Mouse (Mus musculus): ENCODE data around the gene Actc1. TPM values are rescaled to one million over a fixed set of nuclear protein-coding genes. Genes with fewer than 3 reads are reported as not detected.

Actc1 gene
- total and polyA plus RNA-seq, 3 experiments = not detected

DNA sequence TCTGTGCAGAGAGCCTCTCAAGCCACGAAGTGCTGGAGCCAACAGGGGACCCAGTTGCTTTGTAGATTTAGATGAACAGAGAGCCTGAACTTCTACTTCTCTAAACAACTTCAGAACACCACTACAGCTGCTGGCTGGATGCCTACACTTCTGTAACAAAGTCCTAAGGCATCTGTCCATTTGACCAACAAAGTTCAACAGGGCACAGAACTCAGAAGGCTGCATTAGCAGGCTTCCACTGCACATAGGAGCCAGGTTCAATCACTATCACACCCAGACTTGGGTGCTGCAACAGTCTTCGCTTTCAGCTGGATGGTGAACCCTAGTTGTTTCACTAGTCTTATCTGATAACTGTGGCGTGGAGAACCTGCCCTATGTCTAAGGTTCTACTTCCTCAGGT is 46.5 kb upstream of the Actc1 start:
- H3K79me2 ChIP-seq (replicated peaks; ENCODE audit: control insufficient read depth, extremely low read depth, insufficient read depth, poor library complexity, severe bottlenecking) = no peaks in the 10 kb centered on the region
- no peaks in the 10 kb centered on the region for H3K27me3 ChIP-seq (replicated peaks)
- no peaks in the 10 kb centered on the region for H3K4me1 ChIP-seq (ENCODE audit: control insufficient read depth in 1 of 2, insufficient read depth in 2 of 2)
- in situ Hi-C loops (cut with MboI; ENCODE audit: low pct_ligation_motif_present, low pct_unique_long_range_greater_than_20kb, low sequenced_read_pairs) (no loop called here), dilution Hi-C loops (cut with MboI; ENCODE audit: extremely low pct_ligation_motif_present, extremely low pct_unique_long_range_greater_than_20kb, low sequenced_read_pairs) (no loop called here)
- no peak overlapping the region for H3K9ac ChIP-seq (ENCODE audit: insufficient read depth, low read depth)
- H3K27ac ChIP-seq (ENCODE audit: insufficient read depth, low read depth) = no peak overlapping the region
- H3K4me2 ChIP-seq (ENCODE audit: insufficient read depth, low read depth, poor library complexity, severe bottlenecking) = no peak overlapping the region
- no peak for TF ChIP-seq SMC3 (IDR thresholded peaks at IDR 0.05; ENCODE audit: low read depth, low read length)
- no peak for TF ChIP-seq NRF1 (IDR thresholded peaks at IDR 0.05; ENCODE audit: low read depth, low read length)
- TF ChIP-seq TCF12 (IDR thresholded peaks at IDR 0.05; ENCODE audit: low read depth, low read length) = no peak
- no peak for TF ChIP-seq MXI1 (IDR thresholded peaks at IDR 0.05; ENCODE audit: low read depth, low read length)
- TF ChIP-seq ZKSCAN1 (IDR thresholded peaks at IDR 0.05; ENCODE audit: borderline replicate concordance, low read depth, low read length) = no peak
- no peak for TF ChIP-seq JUND (conservative IDR thresholded peaks at IDR 0.05; ENCODE audit: low read depth, low read length)
- TF ChIP-seq JUN (IDR thresholded peaks at IDR 0.05; ENCODE audit: insufficient read depth, low read depth, low read length) = no peak
- TF ChIP-seq ZNF384 (IDR thresholded peaks at IDR 0.05; ENCODE audit: low read depth, low read length) = no peak
- no peak for TF ChIP-seq RCOR1 (conservative IDR thresholded peaks at IDR 0.05; ENCODE audit: low read depth, low read length)
- TF ChIP-seq MAFK (IDR thresholded peaks at IDR 0.05; ENCODE audit: insufficient replicate concordance, low read length) = no peak
- no peak for TF ChIP-seq IRF4 (IDR thresholded peaks at IDR 0.05; ENCODE audit: low read depth, low read length)
- TF ChIP-seq EP300 (IDR thresholded peaks at IDR 0.05; ENCODE audit: low read length) = no peak
- no peak for TF ChIP-seq USF2 (conservative IDR thresholded peaks at IDR 0.05; ENCODE audit: low read depth, low read length)
- no peak for TF ChIP-seq POLR2AphosphoS2 (IDR thresholded peaks at IDR 0.05; ENCODE audit: low read depth, low read length)
- TF ChIP-seq USF1 (IDR thresholded peaks at IDR 0.05; ENCODE audit: low read depth, low read length) = no peak
- H3K4me3 ChIP-seq (replicated peaks in 1 of 3; ENCODE audit: low read depth in 2 of 3, low read length in 2 of 3, poor library complexity in 1 of 3) = no peak overlapping the region
- no peaks in the 10 kb centered on the region for H3K9me3 ChIP-seq (replicated peaks; ENCODE audit: low read length)
- peaks cover 40 to 68% of the 10 kb centered on the region in 2 experiments for H3K36me3 ChIP-seq (replicated peaks in 1 of 2; ENCODE audit: control insufficient read depth in 1 of 2, insufficient read depth in 1 of 2, low read length in 1 of 2)
- no peak for DNase-seq (ENCODE audit: extremely low read depth)

- H3K27me3 ChIP-seq (replicated peaks) = no peaks in the 10 kb centered on the region
- H3K36me3 ChIP-seq (replicated peaks in 1 of 2; ENCODE audit: control insufficient read depth in 1 of 2, insufficient read depth in 1 of 2, low read length in 1 of 2) = peaks cover 36 to 61% of the 10 kb centered on the region in 2 experiments
- DNase-seq (ENCODE audit: extremely low read depth) = no peak
- dilution Hi-C loops (cut with MboI; ENCODE audit: extremely low pct_ligation_motif_present, extremely low pct_unique_long_range_greater_than_20kb, low sequenced_read_pairs) = no loop called here
- H3K27ac ChIP-seq (ENCODE audit: insufficient read depth, low read depth) = no peak overlapping the region
- H3K4me2 ChIP-seq (ENCODE audit: insufficient read depth, low read depth, poor library complexity, severe bottlenecking) = no peak overlapping the region
- TF ChIP-seq CTCF (conservative IDR thresholded peaks at IDR 0.05 in 1 of 2, IDR thresholded peaks at IDR 0.05 in 1 of 2; ENCODE audit: low read depth in 2 of 2, low read length in 2 of 2) (no peak), MAX (IDR thresholded peaks at IDR 0.05; ENCODE audit: low read length) (no peak), MEF2A (IDR thresholded peaks at IDR 0.05; ENCODE audit: borderline replicate concordance, low read depth, low read length) (no peak), RCOR1 (conservative IDR thresholded peaks at IDR 0.05; ENCODE audit: low read depth, low read length) (no peak), ZC3H11A (IDR thresholded peaks at IDR 0.05; ENCODE audit: low read depth, low read length) (no peak), UBTF (IDR thresholded peaks at IDR 0.05; ENCODE audit: low read depth, low read length) (no peak), ETS1 (conservative IDR thresholded peaks at IDR 0.05; ENCODE audit: low read depth, low read length) (no peak), CHD2 (IDR thresholded peaks at IDR 0.05; ENCODE audit: low read length) (no peak), NELFE (IDR thresholded peaks at IDR 0.05; ENCODE audit: low read depth, low read length) (no peak), ZMIZ1 (IDR thresholded peaks at IDR 0.05; ENCODE audit: low read depth, low read length) (no peak), GABPA (IDR thresholded peaks at IDR 0.05; ENCODE audit: insufficient replicate concordance, low read depth, low read length) (no peak), JUN (IDR thresholded peaks at IDR 0.05; ENCODE audit: insufficient read depth, low read depth, low read length) (no peak), PAX5 (IDR thresholded peaks at IDR 0.05; ENCODE audit: low read length) (no peak), KAT2A (IDR thresholded peaks at IDR 0.05; ENCODE audit: insufficient replicate concordance, low read length) (no peak), CHD1 (IDR thresholded peaks at IDR 0.05; ENCODE audit: low read depth, low read length) (no peak), SIN3A (IDR thresholded peaks at IDR 0.05; ENCODE audit: low read length) (no peak)
- in situ Hi-C loops (cut with MboI; ENCODE audit: low pct_ligation_motif_present, low pct_unique_long_range_greater_than_20kb, low sequenced_read_pairs) = no loop called here
- H3K4me1 ChIP-seq (ENCODE audit: control insufficient read depth in 1 of 2, insufficient read depth in 2 of 2) = no peaks in the 10 kb centered on the region
- no peaks in the 10 kb centered on the region for H3K9me3 ChIP-seq (replicated peaks; ENCODE audit: low read length)
- no peak overlapping the region for H3K4me3 ChIP-seq (replicated peaks in 1 of 3; ENCODE audit: low read depth in 2 of 3, low read length in 2 of 3, poor library complexity in 1 of 3)
- H3K79me2 ChIP-seq (replicated peaks; ENCODE audit: control insufficient read depth, extremely low read depth, insufficient read depth, poor library complexity, severe bottlenecking) = no peaks in the 10 kb centered on the region
- H3K9ac ChIP-seq (ENCODE audit: insufficient read depth, low read depth) = no peak overlapping the region
Measured at GRCm38 (mm10) chr2:114099109-114099508, 45.8 kb upstream of the Actc1 start.

All from CH12.LX (cell line).